Mouse (Mus musculus): ENCODE results near the gene Snx20.

Snx20 gene

DNA sequence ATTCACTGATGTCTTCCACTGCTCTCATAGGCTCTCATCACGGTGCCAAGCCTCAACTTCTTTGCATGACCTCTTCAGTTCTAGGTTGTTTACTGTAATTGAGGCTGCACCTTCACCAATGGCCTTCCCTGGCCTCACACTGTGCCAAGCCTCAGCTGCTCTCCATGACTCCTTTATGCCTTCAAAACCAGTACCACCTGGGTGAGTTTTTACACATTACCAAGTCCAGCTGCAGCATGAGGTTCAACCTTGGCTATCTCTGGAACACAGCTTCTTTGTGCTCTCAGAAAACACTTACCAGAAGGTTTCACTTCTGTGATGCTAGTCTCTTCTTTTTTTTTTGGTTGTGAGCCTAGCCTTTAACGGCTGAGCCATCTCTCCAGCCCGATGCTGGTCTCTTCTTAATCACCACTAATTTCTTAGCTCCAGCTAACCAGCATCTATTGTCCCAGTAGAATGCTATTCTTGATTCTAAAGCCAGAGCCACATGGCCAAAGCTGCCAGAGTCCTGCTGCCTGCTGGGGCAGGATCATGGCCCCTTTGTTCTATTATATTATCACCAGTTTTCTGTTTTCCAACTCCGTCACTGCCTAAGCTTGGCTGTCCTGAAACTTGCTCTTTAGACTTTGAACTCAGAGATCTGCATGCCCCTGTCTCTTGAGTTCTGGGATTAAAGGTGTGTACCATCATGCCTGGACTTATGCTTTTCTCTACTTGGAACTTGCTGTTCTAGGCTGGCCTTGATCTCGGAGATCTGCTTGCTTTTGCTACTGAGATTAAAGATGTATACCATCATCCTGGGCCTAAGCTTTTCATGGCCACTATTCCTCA is 7.0 kb upstream of the Snx20 start:
- peak; percentile 30 for DNase-seq

DNA sequence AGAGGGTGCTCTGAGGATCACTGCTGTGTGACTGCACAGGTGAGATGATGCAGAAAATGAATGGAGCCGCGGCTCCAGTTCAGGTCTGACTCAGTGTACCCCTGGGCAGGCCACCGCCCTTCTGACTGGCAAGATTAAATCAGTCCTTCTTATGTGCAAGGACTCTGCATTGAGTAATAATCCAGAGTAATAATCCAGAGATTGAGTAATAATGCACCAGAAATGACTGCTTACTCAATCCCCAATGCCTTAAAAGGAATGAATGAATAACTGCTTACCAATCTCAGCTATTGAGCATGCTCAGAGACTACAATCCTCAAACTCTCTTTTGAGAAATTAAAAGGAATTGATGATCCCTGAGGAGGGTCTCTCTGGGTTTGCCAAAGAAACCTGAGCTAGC is 3.0 kb upstream of the Snx20 start:
- DNase-seq = no peak

DNA sequence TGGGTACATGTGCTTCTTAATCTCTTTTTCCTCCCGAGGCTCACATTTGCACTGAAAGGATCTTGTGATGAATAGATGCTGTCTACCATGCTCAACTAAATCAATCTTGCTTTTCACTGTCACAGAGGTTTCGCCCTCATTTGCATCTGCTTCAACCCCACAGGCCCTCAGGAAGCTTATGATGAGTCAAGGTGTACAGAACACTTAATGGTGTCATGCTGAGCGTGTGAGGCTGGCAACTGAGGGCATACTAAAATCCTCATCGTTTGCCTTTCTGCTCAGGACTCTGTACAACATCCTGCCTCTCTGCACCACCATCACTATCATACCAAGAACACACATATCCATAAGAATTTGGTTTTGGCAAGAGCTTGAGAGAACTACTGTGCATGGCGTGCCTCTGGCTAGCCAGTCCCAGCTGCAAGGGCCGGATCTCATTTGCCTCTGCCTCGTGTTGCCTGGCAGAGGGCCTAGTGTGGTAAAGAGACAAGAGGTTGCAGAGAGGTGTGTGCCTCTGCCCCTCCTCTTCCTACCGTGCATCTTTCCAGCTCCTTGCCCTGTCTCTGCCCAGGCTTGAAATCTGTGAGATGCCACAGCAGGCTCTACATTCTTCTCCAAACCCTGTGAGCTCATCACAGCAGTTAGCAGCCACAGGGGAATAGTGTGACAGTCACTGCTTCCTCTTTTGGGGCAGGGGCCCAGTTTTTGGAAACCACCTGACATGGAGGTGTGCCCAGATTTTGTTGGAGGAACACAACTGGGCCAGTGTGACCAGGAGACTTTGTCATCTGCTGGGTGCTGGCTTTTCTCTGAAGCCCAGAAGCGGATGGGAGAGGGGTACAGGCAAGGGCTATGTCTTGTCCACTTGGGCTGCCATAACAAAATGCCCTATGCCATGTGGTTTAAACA is 1.4 kb upstream of the Snx20 start:
- no peak for DNase-seq

DNA sequence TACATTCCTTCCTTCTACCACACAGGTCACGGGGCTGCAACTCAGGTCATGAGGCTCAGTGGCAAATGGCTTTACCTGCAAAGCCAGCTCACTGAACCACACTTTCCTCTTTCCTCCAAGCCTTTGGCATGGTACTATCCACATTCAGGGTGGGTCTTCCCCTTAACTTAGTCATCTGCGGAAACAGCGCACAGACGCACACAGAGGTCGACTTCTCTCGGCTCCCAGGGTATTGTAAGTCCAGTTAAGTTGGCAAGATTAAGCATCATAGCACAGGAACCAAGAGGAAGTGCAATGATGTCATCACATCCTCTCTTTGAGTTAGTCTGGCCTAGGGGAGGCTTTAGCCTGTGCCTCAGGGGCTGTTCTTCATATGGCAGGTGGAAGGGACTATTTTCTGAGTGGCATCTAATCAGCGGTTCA is 2.6 kb downstream of the Snx20 start:
- DNase-seq = peak; percentile 60

DNA sequence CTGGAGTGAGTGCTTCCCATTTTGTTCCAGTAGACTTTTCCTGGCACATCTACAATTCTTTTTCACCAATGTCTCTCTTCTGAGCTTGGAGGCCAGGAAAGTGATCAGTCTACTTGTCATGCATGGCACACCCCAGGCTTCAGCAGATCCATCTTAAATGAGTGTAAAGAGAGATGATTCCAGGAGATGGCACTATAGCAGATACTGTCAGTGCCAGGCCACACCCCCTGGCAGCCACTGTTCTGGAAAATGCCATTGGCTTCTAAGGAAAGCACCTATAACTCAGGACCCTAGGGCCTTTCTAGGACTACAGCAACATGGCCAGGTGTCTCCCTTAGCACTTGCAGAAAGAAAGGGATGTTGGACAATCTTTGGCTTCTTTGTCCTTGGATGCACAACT is 4.8 kb downstream of the Snx20 start:
- peak; percentile 53 for DNase-seq

DNA sequence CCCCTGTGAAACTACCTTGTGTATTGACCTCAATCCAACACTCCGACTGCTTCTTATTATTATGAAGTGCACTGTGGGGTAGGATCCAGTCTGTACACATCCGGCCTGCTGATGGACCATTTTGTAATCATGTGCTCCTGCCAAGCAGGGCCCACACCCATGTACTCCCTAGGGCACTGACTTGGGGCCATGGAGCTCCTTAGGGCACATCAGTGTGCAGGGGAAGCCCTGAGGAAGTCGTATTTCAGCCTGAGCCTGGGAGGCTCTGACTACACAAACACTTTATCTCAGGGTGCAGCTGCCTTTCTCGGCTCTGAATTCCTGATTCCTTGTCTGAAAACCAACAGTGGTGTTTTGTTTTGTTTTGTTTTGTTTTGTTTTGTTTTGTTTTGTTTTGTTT is 5.7 kb downstream of the Snx20 start:
- peak; percentile 40 for DNase-seq

DNA sequence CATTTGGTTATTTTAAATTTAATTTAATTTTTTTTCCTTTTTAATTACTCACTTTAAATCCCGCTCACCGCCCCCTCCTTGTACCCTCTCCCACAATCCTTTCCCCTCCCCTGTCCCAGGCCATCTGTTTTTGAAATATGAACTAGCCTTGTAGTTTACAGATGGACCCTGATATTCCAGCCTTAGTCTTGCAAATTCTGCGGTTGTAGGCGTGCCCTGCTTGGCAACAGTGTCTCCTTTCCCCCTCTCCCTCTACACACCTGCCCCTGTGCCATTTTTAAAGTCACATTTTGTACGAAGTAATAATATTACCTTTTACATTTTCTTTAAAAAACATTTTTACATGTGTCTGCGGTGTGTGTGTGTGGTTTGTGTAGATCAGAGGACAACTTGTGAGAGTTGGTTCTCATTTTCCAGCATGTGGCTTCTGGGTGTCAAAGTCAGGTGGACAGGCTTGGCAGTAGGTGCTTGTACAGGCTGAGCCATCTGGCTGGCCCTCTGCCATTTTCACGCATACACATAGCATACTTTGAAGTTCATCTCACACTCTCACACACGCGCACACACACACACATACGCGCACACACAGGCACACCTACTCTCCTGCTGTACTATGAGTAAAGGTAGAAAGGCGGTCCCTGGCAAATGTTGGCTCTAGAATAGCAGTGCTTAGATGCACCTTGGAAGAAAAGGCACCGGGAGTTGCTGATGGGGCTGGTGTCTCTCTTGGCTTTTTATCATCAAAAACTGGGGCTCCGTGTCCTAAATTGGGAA is 7.7 kb downstream of the Snx20 start:
- no peak for DNase-seq

DNA sequence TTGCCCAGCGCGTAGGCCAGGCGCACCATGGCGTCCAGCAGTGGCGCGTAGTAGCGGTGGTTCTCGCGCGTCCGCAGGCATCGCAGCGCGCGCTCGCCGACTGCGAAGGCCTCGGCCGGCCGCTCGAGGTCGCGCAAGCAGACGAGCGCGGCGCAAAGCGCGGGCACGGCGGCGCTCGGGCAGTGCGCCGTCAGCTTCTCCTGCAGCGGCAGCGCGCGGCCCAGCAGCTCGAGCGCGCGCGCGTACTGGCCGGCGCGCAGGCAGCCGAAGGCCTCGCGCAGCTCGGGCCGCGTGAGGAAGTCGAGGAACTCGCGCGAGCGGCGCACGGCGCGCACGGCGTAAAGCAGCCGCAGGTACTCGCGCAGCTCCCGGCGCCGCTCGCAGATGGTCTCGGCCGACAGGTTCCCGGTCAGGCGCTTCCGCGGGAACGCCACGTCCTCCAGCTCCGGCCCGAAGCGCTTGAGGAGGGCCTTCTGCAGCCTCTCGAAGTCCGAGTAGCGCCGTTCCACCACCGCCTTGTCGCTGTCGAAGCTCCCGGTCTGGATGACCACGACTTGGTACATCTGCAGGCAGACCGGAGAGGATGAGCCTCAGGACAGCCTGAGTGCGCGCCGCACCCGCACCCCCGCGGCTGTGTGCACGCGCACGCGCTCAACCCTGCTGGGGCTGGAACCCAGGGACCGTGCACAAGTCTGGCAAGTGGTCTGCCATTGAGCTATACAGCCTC is 8.5 kb downstream of the Snx20 start:
- peak; percentile 88 for DNase-seq

DNA sequence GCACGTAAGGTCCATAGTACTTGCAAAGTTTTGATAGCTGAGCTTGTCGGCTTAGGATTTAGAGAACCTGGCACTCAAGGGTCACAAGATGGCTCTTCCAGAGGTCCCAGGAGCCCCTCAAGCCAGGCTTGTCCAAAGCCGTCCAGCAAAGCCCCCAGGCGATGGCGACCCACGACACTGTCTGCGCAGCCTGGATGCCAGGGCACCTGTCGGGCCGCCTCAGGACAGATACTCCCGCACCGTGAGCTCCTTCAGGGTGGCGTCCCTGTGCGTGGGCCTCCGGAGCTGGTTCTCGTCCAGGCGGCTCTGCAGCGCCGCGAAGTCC is 9.0 kb downstream of the Snx20 start:
- DNase-seq = no peak

DNA sequence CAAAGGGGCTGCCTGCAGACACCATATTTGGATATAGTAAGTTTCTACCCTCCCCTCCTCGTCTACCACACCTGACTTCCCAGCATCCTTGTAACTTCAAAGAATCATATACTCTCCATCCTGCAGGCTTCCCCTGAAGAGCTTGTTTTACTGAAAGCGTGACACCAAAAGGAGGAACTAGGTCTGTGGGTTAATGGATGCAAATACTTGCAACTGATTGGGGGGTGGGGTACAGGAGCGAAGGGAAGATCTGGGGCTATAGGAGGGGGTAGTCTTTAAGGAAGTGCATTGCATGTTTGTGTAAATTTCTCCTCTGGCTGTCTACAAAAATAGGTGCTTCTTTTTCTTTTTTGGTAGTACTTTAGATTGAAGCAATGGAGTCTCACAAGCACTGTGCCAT is 9.5 kb downstream of the Snx20 start:
- DNase-seq = no peak

DNA sequence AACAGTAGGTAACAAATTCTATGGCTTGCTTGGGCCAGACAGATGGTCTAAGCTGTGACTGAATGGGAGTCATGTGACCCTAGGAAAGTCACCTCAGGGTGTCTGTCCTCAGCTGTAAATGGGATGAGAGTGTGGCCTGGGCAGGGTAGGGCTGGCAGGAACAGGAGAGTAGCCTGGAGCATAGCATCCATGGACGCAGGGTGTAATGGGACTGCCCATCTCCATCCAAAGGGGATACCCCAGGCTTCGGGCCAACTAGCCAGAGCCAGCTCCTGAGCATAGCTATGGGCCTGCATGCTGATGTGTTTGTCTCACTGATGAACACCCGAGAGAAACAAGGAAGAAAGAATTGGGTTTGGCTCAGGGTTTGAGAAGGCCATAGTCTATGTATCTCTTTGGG is 11.7 kb downstream of the Snx20 start:
- no peak for DNase-seq

DNA sequence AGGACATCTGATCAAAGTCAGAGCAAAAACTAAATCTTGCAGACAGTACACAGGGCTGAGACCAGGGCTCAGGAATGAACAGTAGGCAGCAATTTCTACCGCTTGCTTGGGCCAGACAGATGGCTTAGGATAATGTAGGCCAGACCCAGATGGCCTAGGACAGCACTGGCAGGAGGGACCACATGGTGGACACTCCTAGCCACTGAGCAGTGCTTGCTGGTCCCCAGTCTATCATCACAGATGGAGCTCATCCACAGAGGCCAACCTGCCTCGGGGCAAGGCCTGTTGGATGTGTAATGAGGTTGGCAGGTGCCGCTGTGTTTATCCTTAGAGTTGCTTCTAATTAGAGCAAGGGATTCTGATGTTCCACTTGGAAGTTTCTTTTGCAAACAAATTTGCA is 12.6 kb downstream of the Snx20 start:
- DNase-seq = no peak

DNA sequence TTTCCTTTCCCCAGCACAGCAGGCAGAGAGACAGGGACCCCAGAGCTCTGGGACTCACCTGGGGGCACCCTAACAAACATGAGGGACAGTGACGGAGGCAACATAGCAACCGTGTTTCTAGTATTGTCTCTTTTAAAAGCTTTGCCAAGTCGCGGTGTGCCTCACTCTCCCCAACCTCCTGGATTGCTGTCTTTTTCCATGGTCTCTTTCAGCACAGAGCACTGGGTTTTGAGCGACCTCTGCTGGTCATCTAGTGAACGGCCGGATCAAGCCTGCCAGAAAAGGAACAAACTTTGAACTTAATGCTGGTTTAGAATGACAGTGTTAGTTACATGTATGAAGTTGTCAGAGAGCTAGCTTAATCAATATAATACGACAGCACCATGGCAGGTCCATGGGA is 14.5 kb downstream of the Snx20 start:
- peak; percentile 83 for DNase-seq

DNA sequence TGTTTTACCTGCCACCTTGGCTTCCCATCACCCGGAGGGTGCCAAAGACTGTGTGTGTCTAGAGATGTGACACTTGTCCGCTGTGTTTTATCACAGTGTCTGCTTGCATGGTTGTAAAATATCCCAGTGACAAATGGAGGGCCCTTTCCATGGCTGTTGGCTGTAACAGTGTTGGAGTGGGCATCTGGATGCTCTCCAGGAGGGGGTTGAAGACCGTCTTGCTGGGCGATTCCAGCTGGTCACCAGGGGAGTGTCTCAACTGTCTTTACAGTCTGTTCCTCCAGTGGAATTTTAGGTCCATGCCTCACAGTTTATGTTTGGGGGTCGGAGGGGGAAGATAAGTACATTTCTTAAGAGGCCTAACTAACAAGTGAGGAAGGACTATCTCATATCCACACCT is 15.0 kb downstream of the Snx20 start:
- no peak for DNase-seq

DNA sequence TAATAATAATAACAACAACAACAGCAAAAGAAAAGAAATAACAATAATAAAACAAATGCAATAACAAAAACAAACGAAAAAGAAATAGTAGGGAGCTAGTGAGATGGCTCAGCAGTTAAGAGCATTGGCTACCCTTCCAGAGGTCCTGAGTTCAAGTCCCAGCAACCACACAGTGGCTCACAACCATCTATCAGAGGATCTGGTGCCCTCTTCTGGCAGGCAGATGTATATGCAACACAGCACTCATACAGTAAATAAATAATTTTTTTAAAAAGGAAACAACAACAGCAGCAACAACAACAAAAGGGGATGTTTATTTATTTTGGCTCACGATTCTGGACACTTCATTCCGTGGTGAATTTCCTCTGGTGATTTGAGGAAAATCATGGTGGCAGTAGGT is 16.4 kb downstream of the Snx20 start:
- no peak for DNase-seq

DNA sequence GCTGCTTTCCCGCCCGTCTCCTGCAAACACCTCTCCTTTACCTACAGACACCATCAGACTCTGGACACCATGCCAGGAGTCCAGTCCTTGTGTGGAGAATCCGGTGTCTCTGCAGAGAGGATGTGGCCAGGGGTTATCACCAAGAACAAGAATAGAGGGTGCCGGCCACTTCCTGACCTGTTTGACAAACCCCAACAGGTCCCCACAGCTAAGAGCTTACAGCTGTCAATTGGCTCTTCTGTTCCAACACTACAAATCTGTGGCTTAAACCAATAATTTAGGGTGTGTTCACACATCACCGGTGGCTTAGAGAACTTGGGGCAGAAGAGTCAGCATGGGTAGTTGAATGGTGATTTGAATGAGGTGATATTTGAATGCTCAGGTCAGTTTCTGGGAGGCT is 17.3 kb downstream of the Snx20 start:
- no peak for DNase-seq

DNA sequence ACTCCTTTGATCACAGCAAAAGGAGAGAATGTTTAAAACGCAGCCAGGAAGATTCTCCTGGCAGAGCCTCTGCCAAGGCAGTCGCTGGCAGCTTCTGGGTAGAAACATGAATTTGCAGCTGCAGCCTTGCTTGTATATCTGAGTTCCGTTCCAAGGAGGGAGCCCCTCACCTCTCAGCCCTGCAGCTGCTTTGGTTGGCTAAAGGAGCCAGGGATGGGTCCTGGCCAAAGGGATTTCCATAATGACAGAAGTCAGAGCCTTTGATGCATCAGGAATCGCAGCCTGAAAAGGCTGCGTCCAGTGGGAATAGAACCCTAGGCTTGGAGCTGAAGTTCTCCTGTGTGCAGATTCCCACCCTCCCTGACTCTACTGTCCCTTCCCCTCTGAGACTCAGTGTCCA is 20.9 kb downstream of the Snx20 start:
- DNase-seq = no peak

DNA sequence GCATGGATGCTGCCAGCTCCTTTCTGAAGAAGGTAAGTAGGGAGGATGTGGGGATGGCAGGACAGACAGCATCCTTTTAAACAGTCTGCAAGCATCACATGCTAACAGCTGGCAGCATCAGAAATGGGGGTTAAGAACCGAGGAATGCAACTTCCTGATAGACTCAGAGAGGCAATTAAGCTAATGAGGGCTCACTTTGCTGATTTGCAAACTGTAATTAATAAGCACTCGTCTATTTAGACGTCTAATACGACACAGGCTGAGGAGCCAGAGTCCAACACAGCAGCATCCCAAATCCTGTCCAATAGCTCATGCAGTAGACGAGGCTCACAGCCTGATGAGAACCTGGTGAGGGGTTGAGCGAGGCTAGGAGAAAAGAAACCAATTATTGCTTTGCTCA is 25.7 kb downstream of the Snx20 start:
- DNase-seq = no peak

DNA sequence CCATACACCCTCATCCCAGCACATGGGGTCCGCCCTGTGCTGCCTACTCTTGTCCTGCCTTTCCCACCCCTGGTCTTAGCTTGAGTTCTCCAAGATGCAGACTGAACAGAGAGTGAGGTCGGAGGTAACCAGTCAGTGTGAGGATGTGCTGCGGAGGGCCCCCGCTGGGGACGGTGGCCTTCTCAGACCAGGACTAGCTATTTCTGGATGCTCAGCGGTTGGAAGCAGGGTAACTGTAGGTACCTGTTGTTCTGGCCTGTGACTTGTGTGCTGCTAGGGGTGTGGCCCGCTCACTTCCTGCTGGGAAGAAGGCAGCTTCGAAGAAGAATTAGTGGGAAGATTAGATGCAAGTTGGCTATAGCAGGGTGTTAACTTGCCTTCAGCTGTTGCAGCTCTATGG is 26.9 kb downstream of the Snx20 start:
- no peak for DNase-seq

DNA sequence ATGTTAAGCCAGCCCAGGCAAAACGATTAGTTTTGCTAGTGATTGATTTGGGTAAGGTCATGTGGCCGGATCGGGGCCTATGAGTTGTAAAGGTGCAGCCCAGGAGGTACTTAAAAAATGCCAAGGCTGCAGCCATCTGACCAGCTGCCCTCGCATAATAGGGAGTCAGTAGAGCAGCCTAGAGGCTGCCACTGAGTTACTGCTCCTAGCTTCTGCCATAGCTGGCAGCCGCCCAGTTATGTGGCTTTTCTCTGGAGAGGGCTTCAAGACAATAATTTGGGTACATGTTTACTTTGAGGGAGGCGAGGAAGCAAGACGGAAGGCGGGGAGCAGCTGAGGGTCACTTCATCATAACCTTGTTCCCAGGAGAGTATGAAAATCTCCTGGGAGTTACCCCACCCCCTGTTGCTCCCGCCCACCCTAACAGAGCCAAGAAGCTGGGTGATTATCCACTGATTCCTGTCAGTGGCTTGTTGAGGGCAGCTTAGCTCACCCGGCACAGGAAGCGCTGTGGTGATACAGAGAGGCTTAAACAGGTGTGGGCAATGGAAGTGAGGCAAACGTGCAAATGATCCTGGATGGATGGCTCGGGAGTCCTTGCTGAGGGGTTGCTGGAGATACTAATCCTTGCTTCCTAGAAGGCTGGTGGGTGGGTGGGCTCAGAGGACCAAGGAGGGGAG is 30.4 kb downstream of the Snx20 start:
- peak; percentile 40 for DNase-seq

DNA sequence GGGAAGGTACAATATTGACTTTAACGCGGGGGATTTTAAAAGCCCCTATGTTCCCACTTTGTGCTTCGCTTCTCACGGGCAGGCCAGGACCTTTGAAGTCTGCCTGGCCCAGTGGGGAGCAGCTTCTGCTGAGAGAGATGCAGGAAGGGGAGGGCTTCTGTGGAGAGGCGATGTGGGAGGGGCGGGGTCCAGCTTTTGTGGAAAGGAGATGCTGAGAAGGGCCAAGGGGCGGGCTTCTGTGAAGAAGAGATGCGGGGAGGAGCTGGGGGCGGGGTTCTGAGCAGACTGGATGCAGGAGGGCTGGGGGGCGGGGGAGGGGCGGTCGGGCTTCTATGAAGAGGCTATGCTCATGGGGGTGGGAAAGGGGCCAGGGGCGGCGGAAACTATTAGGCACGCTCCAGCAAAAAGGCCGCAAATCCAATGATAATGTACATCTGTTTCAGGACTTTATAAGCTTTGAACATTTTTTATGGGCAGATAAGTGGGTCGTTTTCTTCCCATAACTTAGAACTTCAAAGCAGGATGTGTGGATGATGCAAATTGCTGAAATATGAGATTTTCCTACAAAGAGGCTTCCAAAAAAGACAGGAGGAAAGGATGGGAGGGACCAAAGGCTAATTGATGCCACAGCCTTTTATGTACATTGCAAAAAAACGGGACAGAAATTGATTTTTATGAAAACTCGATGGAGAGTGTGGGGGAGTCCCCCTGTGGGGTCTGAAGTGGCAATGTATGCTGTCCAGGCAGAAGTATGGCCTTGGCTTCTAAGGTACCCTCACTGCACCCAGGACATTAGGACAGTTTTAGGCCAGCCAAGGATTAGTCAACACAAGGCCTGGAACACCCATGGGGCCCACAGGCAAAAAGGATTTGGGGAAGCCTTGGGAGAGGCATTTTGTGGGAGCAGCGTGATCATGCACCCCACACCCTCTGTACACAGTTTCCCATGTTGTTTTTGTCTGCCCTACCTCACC is 31.6 kb downstream of the Snx20 start:
- peak; percentile 85 for DNase-seq
